Mouse (Mus musculus) adrenal gland, postnatal 10 days (tissue): ENCODE data around the gene Lyst. TPM values are rescaled to one million over a fixed set of nuclear protein-coding genes. Genes with fewer than 3 reads are reported as not detected.
"Not testable (repeated sequence)": the region's sequence is repeated elsewhere in the genome, so short reads cannot be mapped to it uniquely, and the experiment has no call there.

Experiments
- DNase-seq: peaks from one replicate; pipeline ENCODE4 v3.0.0; 2021; ENCODE audit warnings: mixed read lengths
- long read RNA-seq, 2 experiments: library from polyadenylated mRNA; stranded (forward); transcript quantifications; one replicate each; pipeline ENCODE4 v2.0.0; 2021
- total RNA-seq, 2 experiments: library from RNA; stranded (reverse); gene quantifications; 2 replicates each; pipeline ENCODE4 v1.2.3; 2021

Gene Lyst
- total RNA-seq, result 10 to 100 TPM; 25.5 to 30.3 TPM
- long read RNA-seq, experiment 1, partial matches to known transcripts, result 2 of 2 reads
- long read RNA-seq, experiment 1, other reads (novel, unspliced or antisense), result 0 of 2 reads
- long read RNA-seq, experiment 2, partial matches to known transcripts, result 0 of 1 reads
- long read RNA-seq, experiment 2, other reads (novel, unspliced or antisense), result 1 of 1 reads

DNA sequence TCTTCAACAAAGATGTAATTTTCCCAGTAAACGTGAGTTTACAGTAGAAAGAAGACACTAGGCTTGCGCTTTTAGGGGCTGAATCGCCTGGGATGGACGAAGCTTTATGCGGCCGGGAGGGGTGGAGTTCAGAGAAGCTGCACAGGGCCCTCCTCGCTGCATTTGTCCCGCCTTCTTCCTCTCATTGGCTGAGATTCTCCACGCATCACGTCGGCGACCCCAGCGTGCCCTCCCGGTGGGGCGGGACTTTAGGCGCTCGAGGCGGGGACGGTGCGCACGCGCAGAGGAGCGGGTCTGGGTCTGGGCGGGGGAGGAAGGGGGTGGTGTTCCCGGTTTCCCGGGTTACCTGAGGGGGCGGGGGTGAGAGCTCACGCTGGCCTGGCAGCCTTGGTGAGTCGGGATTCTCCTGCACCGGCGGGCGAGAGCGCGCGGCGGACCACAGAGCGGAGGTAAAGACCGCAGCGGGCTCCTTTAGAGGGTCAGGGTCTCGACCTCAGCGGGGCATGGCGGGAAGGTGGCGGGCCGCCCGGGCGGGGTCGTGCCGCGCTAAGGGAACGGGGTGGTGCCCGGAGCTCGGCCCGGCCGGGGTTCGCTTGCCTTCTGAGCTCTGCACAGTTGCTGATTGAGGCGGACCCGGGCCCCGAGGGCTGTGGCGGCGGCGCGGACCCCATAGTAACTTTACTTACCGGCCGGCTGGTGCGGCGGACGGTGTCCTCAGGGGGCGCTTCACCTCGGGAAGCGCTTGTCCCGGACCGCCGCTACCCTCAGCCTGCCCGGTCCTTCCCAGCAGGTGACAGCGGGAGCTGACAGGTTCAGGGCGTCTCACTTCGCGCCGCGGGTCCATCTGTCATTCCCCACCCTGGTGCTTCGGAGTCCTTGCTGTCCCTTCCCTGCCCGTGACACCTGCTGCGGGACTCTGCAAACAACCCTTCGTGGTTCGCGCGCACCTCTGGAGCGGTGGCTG lies at the start of gene Lyst:
Lyst (plus strand) TSS at position 350 of the 964 bp plus-strand sequence.
- peak; percentile 100 for DNase-seq

DNA sequence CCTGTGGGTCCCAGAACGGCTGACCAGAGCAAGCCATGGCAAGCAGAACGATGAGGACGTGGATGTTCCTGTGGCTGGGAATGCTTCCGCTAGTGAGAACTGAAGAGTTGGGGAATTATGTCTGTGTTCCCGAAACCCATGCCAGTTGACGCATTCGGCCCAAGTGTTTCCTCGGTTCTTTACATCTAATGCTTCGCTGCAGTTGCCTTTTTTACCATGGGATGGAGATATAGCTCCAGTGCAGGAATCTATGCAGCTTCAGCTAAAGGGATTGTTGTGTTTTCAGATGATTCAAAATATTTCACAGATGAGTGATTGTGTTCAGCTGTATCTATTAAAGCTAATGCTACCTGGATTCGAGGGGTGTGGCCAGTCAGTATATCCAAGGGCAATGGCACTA lies 47.1 kb upstream of the Lyst start:
- DNase-seq, result not testable (repeated sequence)

DNA sequence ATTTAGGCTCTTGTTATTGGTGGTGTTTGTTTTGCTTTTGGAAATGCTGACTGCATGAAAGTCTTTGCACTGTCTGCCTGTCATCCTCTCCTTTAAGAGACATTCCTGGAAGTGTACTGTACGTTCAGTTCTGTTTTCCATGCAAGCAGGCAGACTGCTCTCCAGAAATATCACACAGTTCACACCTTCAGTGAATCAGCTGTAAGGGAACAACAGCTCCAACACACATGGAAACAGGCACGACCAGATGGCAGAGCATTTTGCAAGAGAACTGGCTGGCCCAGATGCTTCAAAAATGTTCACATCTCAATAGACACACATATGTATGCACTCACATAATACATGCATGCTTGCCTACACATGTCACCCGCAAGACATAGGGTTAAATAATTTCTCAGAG lies 43.4 kb upstream of the Lyst start:
- DNase-seq, result no peak

DNA sequence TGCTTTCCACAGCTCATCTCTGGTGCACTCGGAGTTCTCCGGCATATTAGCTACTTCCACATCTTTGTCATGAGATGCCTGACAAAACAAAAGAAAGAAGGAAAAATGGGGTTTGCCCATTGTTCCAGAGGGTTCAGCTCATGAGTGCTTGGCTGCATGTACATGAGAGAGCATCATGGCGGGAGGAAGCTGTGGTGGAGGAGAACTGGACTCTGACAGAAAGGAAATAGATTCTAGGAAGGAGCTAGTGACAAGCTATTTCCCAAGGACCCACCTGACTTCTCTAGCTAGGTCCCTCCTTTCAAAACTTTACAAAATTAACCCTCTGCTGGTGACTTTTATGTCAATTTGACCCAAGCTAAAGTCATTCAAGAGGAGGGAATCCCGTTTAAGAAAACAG lies 42.3 kb upstream of the Lyst start:
- DNase-seq, result no peak

DNA sequence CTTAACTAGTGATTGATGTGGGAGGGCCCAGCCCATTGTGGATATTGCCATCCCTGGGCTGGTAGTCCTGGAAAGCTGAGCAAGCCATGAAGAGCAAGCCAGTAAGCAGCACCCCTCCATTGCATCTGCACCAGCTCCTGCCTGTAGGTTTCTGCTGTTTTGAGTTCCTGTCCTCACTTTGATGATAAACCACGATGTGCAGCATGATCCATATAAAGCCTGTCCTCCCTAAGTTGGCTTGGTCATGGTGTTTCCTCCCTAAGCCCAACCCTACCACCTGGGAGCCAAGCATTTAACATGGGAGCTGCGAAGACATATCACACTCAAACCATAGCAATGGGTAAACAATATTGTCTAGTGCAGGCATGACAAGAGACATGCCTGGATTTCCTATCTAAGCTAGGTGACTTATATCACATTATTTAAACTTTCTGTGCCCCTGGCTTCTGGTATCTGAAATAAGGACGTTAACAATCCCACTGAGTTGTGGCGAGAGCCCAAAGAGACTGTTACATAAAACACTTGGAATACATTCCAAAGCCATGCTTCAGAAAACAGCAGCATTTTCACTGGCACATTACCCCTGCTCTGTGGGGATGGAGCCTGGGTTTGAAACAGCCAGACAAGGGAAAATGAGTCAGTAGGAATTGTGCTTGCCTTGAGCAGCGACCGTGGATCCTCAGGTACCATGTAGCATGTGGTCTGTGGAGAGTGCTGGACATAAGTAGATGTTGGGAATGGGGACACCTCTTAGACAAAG lies 41.6 kb upstream of the Lyst start:
- DNase-seq, result no peak

DNA sequence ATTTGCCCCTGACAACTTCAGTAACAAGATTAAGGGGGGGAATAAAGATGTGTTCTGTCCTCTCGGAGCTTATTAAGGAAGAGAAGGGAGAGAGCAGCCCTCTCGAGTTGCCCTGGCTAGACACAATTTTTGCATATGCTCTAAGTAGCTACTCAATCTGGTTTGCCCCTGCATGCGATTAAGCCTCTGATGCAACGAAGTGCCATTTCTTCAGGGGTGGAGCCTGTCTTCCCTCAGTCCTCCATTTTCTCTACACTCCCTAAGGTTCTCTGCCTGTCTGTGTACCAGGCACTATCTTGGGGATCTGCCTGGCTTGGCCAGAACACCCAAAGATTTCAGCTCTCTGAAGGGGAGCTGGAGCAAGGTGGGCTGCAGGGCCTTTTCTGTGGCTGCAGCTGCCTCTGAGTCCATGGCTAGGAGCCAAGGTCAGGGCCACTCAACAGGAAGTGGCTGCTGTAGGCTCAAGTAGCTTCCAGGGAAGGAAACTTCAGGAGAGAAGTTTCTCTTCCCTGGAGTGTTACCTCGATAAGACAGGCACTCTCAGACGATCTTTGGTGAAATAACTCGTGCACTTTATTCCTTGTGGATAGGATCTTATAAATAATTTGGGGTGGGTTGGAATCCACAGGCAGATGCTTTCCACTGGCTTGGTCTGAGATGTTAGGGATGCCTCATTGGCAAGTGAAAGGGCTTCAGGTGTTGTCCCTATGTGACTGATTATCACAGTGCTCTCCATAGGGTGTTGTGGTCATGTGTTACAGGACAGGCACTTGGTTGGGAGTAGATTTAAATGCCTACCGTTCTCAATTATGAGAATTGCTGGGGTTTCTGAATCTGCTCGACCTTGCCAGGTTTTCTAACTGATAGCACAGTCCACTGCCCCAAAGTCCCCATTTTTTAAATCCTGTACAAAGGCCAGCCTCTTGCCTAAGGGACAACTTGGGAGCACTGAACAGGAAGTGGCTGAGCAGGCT lies 40.2 kb upstream of the Lyst start:
- DNase-seq, result peak; percentile 21

DNA sequence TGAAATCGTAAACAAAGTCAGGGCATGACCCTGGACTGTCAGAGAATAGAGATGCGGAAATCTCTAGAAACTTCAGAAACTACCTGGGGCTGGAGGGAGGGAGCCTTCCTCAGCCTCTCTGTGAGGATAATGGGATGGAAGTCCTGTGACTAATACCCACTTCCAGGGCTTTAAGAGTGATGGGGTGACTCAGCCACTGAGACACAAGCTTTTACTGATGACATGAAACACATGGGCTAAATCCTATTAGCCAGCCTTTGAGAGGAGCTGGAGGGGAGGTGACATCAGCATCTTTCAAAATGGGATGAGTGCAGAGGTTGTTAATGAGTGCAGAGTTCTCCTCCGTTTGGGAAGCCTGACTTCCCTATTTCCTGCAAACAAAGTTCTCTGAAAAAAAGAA lies 38.2 kb upstream of the Lyst start:
- no peak for DNase-seq

DNA sequence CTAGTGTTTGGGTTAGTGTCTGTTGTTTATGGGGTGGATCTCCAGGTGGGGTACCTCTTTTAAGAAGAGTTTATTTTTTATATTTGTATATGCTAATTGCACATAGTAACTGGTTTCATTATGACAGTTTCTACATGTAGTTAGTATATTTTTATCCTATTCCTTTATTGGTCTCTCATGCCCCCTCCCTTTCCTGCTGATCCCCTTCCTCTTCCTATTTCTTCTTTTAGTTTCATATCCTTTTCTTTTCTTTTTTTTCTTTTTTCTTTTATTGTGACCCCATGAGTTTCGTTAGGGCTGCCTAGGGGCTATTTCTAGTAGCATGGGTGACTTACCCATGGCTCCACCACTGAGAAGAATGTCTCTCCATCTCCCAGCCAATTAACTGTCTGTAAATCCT lies 36.5 kb upstream of the Lyst start:
- no peak for DNase-seq

DNA sequence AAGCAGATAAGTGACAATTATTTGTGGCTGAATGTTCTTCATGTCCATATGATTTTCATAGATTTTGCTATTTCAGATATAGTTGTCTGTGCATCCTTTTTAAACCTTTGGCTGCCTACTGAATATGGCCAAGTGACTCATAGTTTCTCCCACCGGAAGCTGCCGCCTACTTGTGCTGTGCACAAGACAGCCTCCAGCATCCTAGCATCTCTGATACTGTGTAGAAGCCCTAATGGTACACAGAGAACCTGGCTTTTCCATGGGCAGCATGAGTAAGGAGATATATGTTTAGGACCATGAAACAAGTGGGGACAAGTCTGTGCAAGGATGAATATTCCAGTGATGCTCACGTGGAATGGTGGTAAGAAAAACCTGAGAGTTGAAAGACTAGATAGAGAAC lies 35.0 kb upstream of the Lyst start:
- no peak for DNase-seq

DNA sequence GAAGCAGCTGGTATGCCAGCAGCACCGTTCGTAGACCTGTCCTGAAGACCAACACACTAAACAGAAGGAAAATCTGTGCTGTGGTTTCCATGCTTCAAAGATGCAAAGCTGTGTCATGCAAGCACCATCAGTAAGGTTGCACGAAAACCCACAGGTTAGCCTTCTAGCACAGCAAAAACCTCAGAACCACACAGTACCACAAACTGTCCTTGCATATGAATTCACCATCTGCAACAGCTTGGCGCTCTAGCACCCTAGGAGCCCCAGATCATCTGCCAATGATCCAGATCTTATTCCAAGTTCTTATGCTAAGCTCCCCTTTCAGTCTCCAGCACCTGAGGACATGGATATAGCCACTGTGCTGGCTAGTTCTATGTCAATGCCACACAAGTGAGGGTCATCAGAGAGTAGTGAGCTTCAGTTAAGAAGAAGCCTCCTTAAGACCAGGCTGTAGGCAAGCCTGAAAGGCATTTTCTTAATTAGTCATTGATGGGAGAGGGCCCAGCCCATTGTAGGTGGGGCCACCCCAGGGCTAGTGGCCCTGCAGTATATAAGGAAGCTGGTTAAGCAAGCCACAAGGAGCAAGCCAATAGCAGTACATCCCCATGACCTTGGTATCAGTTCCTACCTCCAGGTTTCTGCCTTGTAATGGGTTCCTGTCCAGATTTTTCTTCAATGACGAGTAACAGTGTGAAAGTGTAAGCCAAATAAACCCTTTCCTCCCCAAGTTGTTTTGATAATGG lies 33.0 kb upstream of the Lyst start:
- DNase-seq, result no peak

DNA sequence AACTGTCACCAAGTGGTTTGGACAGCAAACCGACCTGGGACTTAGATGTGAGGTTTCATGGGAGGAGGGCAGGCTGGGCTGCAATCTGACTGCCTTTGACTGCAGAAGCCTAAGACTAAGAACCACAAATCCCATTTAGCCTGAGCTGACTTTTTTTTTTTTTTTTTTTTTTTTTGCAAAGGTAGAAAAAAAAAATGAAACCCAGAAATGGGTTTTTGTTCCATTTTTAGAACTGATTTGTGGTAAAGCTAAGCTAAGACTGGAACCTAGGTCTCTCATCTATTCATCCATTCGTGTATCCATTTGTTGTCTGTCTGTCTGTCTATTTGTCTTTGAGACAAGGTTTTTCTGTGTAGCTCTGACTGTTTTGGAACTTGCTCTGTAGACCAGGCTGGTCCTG lies 31.9 kb upstream of the Lyst start:
- no peak for DNase-seq

DNA sequence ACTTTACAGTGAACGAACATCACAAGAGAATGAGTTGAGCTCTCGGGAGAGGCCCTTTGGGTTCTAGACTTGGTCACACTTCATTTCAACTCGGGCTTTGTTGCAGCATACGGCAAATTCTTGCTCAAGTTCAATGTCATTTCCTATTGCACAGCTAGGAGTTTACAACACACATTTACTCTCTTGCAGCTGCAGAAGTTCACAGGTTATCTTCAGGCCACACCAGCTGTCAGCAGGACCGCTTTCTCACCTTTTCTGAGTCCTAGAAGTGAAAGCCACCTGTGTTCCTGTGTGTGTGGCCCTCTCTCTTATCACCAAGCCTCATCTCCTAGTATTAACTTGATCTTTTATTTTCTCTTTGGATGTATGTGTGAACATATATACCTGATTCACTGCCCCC lies 31.3 kb upstream of the Lyst start:
- no peak for DNase-seq

DNA sequence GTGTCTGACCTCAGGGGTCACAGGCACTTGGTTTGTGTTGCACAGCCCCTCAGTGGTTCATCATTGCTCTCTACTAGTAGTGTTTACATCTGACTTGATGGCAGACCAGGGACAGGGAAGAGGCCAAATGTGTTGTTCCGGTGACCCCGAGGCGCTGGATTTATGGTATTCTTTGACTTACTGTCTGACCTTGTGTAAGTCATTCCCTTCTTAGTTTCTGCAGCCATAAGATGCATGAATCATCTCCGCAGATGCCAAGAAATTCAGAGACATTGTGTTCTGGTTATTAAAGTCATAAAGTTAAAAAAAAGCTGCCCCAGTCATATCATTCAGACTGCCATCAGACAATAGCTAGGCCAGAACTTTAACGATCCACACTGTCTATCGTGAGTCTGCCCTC lies 27.6 kb upstream of the Lyst start:
- peak; percentile 46 for DNase-seq

DNA sequence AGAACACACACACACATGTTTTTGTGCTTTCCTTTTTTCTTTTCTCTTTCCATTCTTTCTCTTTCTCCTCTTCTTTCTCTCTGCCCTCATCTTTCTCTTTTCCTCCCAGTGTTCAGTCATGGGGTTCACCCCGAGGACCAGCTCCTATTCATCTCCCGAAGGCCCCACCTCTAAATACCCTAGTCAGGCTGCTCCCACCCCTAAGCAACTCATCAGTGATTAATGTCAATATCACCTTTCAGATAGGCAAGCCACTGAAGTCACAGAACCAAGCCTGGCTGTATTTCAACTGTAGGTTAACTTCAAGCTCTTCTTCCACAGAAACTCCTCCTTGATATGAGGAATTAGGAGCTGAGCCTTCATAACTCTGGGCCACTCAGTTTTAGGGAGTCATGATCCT lies 26.1 kb upstream of the Lyst start:
- no peak for DNase-seq

DNA sequence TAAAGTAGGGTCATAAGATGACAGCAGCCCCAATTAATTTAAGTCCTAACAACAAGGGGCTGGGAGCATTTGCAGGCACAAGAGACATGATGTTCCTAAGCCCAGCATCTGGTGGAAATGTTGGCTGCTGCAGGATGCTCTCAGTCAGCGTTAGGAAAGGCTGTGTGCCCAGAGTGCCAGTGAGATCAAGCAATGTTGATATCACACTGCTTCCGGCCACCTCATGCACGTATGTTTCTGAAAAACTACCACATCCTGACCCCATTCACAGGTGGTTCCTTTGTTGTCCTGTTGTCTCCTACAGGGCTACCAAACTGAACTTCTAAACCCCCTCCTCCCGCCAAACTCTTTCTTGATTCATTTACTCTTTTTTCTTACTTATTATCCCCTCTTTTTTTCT lies 25.7 kb upstream of the Lyst start:
- no peak for DNase-seq

DNA sequence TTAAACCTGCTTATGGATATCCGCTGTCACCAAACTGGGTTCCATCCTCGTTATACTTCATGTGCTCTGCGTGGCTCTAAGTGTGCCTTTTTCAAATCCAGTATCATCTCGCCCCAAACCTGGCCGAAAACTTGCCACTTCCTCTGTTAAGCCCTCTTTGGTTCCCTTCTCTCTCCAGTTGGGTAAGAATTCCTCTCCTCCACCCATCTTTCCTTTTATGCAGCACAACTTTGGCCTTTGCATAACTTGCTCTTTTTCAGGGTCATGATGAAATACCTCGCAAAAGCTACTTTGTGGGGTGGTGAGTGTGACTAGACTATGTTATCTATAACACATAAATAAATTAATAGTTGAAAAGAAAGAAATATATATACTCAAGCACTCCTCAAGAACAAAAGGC lies 22.6 kb upstream of the Lyst start:
- DNase-seq, result no peak

DNA sequence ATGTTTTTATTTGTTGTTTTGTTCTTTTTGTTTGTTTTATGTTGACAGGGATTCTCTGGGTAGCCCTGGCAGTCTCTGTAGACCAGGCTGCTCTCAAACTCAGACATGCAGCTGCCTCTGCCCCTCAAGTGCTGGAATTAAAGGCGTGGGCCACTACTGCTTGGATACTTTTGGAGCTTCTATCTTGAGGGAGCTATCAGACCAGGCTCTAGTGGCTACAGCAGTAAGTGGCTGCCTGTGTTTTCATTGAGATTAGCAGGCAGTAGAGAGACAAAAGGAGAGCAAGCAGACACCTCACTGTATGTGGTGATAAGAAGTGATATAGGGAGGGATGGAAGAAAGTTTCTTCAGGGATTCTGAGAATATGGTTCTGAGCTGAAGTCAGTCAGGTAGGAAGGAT lies 21.4 kb upstream of the Lyst start:
- no peak for DNase-seq

DNA sequence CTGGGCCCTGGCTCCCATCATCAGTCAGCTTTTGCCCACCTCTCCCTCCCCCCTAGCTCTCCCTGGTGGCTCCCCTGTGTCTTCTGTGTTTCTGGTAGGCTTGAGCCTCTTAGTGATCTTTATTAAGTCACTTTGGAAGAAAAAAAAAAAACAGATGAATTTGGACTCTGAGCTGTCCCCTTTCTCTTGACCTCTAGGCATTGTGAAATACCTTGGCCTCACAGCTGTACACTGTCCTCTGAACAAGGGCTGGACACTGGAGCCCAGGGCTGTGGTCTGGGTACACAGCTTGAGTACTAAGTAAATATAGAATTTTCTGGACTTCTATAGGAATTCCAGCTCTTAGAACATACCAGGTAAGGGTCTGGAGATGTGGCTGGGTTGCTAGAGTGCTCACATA lies 20.6 kb upstream of the Lyst start:
- DNase-seq, result peak; percentile 37

DNA sequence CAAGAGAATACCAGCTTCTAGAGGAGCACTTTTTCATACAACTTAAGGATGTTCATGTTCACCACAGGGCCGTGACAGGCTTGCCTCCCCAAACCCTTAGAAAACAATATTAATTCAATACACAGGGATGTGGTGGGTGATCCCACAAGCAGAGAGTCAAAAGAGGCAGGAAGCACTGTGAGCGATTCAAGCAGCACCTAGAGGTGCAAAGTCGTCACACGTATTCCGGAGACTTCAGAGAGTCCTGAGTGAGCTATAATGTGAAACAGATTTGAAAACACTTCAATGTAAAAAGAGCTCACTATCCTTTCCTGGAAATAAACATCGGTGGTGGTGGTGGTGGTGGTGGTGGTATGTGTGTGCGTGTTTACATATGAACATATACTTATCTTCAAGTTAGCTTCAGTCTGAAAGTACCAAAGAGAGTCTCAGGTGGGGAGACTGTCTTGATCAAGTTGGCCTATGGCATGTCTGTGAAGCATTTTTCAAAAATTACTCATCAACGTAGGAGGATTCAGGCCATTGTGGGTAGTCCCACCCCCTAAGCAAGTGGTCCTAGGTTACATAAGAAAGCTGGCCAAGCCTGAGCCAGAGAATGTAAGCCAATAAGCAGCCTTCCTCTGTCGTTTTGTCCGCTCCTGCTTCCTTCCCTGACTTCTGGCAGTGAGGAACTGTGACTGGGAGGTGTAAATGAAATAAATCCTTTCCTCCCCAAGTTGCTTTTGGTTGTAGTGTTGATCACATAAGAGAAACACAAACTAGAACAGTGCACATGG lies 17.9 kb upstream of the Lyst start:
- no peak for DNase-seq

DNA sequence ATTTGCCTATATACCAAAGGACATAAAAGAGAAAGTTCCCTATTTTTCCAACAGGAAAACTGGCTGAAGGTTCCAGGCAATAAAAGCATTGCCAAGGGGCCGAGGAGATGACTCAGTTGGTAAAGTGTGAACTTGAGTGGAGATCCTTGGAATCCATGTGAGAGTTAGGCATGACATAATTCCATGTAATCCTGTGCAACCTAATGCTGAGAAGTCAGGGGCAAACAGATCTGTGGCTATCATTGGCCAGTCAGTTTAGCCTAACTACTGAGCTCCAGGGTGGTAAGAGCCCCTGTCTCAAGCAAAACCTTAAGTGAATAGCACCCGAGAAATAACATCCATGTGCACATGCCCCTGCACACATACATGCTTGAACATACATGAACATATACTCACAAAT lies 17.3 kb upstream of the Lyst start:
- no peak for DNase-seq
